Mouse (Mus musculus) stomach, postnatal 0 days (tissue): ENCODE results near the gene Tmco4.

Experiments used
- CTCF ChIP-seq: IDR thresholded peaks from 2 replicates; pipeline ENCODE4 v1.5.1; 2016; ENCODE audit warnings: antibody characterized with exemption, low read depth, mild to moderate bottlenecking, moderate library complexity
- EP300 ChIP-seq: optimal IDR thresholded peaks from 2 replicates; pipeline ENCODE3; 2016; ENCODE audit warnings: antibody characterized with exemption

DNA sequence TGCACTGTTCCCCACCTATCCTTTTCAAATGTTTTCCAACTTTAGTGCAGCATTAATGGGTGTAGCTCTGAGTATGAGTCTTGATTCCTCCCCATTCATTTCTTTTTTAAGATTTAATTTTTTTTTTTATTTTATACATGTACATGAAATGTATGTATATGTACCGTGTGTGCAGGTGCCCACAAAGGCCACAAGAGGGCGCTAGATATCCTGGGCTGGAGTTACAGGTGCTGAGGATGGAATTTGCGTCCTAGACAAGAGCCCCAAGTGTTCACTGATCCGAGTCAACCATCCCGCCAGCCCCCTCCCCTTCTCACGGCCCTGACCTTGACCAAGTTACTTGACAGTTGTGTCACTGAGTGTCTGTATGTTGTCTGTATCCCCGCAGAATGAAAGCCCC is 12.1 kb downstream of the Tmco4 start:
- peak; percentile 54 for TF ChIP-seq CTCF
- no peak for TF ChIP-seq EP300
